Mouse (Mus musculus): ENCODE results near the gene Tk1.

Gene Tk1

DNA sequence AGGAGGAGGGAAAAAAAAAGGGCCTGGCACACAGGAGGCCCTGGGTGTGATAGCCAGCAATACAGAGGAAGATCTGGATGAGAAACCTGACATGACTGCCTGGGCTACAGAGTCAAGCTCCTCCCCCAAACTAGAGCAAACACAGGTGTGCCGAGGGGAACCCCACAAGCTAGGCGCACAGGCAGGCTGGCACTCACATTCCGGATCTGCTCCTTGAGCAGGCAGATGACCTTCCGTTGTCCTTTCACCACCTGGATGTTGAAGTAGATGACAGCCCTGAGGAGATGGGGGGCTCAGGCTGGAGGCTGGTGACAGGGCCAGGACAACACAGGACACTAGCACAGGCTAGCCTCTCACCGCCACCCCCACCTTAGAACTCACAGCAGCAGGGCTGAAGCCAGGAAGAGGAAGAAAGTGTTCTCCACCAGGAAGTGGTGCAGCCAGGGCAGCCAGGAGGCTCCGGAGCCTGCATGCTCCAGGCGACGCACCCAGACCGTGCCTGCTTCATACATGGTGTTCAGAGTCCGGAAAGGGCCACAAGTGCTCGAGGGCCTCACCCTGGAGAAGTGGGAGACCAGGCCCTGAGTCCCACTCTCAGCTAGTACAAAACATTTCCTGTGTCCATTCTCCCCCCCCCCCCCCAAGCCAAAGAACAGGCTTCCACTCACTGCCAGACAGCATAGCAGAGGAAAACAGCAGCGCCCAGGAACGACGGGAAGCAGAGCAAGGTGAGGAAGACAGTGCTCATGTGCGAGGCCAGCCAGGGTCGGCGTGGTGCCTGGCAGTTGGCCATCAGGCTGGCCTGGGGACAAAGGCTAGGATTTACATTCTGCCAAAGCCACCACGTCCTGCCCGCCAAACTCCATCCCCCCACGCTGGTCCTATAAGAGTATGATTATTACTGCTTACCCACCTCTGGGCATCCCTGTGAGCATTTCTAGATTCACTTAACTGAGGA is 56.9 kb downstream of the Tk1 start:
- no peak for DNase-seq (ENCODE audit: low read depth)

DNA sequence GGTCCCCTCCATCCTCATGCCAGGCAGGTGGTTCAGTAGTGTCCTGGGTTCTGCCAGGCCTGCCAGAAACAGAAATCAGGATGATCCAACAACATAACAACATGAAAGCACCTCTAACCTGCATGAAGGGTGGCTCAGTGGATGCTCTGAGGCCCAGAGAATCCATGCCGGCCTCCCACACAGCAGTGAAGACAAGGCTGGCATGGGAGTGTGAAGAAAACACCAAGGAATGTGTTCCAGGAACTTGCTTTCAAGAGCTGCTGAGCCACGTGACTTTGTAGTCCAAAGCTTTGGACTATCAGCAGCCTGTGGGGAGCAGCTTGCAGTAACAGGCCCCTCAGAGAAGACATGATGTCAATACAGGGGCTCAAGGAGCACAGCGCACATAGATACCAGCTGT is 59.6 kb downstream of the Tk1 start:
- DNase-seq (ENCODE audit: low read depth), result no peak
